Mouse (Mus musculus) megakaryocyte, adult 5-6 weeks (primary cell): ENCODE results near the gene Il6st. TPM values are rescaled to one million over a fixed set of nuclear protein-coding genes. Genes with fewer than 3 reads are reported as not detected.

Source experiments
- ATAC-seq: 2 replicates; pipeline ENCODE4 v1.8.0; 2016; ENCODE audit warnings: mild to moderate bottlenecking, inconsistent platforms; ENCODE audit not compliant: poor library complexity, severe bottlenecking
- total RNA-seq, 2 experiments: library from RNA; stranded (forward) in 1 of 2; stranded (reverse) in 1 of 2; fragments of 153-499, 151-499 nt in 1 of 2; fragments of 221-1000, 200-1000 nt in 1 of 2; gene quantifications; 2 replicates each; pipeline versions ENCODE4 v1.2.3 to v1.2.4; 2015 to 2017

Il6st gene
- total RNA-seq, 2 experiments from 2014 or later = 77.4 to 94.6 TPM

DNA sequence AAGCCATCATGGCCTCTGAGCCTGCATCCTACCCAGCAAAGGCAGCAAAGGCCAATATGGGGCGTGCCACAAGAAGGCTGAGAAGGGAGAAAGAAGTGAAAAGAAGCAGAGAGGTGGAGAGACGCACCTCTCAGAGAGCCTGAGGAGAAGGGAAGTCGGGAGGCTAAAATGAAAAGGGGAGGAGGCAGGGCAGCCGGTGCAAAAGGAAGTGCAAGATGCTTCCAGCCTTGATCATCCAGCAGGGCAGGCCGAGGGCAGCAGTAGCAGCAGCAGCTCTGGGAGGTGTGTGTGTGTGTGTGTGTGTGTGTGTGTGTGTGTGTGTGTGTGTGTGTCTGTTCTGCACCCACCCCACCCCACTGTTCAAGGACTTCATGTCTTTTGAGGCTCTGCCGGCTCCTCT lies 58.4 kb downstream of the Il6st start:
- no peak for ATAC-seq

DNA sequence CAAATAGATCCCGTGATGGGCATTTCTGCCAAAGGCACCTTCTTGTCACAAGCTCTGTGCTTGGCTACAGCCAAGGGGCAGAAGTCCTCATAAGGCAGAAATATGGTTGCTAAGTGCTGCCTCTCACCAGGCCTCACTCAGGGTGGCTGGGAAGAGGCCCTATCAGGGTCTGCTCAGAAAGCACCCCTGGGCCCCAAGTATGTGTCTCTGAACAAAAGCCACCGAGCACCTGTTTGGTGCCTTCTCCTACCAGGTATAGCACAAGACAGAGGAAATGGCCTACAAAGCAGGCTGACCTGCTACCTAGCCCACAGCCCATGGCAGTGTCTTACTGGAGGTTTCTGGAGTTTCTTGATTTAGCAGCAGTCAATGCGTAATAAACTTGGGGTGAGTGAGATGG lies 59.0 kb downstream of the Il6st start:
- no peak for ATAC-seq

- no peak for ATAC-seq
These were observed 59.6 kb downstream of the Il6st start for GRCm38 (mm10) chr13:112523346-112523970.

DNA sequence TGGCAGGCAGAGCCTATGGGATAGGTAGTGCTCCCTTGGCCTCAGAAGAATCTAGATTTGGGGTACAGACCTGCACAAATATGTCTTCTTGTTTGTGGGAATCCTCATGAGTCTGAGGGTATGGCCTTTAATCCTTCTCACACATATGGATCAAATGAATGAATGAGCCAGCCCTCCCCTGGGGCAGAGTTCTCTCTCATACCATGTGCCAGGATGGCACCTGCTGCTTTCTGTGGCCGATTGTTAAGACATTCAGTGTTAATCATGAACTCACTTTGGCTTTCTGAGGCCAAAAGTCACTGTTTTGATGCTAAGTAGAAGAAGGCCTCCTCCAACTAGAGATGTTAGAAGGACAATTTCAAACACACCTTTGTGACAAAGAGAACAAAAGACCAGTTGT lies 63.3 kb downstream of the Il6st start:
- no peak for ATAC-seq

DNA sequence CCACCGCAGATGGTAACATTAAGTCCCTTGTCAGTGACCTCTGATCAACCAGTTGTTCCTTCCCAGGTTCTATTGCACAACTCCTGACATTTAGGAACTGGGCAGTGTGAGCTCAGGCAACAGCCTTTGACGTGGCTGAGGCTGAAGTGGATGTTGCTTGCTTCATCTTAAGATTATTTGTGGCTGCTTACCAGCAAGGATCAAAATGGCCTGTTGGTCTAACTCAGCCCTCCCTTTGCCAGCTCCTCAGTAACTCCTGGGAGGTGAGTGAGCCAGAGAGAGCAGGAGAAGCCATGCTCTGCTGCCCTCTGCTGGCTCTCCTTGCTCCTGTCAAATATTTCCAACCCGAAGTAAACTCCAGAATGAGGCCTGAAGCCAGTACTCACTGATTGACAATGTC lies 66.0 kb downstream of the Il6st start:
- peak; percentile 84 for ATAC-seq

- ATAC-seq = no peak
These were observed 68.4 kb downstream of the Il6st start for GRCm38 (mm10) chr13:112532235-112532634.

DNA sequence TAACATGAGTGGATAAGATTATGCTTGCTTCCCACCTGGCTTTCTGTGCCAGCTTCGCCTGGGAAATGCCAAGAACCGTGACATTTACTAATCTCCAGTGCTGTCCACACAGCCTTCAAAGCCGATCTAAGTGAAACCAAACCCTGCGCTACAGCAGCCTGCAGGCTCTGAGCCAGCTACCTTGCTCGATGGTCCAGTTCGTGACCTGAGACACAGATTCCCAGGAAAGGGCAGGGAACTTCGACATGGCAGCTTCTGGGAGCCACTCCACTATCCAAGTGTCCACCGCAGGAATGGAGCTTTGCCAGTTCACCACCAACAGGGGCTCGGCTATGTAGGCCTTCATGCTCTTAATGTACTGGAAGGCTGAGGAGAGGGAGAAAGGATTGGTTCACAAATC lies 69.7 kb downstream of the Il6st start:
- ATAC-seq = no peak

GRCm38 (mm10) chr13:112536611-112537010 lies 72.7 kb downstream of the Il6st start:
- ATAC-seq = no peak

DNA sequence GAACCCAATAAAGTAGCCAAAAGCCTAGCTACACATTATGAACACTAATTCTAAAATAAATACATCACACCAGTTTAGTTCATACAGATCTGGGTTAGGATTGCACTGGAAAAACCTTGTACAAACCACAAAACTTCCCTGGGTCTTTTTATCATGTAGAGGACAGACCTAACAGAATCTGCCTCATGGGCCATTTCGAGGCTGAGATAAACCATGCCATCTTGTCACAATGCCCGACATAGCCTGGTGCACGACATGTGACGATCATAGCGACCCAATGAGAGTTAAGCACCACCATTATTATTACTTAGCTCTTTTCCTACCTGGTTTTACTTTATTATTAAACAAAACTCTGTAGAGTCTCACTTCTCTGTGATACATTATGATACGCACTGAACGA lies 73.2 kb downstream of the Il6st start:
- no peak for ATAC-seq

DNA sequence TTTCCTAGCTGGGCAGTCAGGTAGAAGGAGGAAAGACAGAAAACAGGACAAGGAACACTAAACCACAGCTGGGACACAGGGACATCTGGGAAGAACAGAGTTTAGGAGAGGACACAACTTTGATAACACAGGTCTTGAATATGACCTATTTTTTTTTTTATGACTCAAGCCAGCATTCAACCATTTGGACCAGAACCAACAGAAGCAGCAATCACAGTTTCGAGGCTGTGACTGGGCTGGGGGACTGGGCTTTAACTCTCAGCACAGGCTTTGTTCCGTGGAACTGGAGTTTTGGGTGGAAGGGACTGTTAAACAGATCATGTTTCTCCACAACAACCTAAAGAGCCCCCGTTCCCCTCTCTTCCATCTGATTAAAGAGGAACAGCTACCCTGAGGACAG lies 76.7 kb downstream of the Il6st start:
- ATAC-seq = no peak

DNA sequence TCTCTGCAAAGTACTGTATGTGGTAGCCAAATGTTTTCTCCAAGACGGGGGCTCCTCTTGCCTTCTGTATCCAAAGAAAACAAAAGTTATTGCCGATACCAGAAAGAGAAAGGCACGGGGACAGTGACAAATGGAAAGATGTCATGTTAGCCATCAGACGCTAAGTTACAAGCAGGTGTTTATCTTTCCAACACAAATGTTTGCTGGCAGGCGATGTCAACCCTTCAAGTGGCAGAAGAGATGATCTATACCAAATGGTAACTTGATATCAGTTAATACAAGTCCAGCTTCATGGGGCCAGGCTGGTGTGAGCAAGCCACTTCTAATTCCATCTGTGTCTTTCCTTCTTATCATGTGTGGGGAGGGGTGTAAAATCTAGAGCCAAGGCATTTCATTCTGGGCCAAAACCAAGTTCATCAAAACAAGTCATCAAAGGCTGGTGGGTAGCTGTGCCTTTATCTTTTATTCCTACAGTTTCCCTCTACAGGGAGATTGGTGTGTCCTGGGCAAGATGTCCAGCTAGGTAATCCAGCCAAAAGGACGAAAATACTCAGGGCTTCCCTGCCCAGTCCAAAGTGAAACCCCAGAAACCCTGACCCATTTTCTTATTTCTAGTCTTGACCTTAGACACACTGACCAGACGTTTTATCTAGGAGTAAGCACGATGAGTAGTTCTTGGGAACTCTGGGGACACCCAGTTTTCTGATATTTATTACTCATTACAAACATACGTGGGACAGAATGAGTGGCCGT lies 77.5 kb downstream of the Il6st start:
- ATAC-seq = no peak

DNA sequence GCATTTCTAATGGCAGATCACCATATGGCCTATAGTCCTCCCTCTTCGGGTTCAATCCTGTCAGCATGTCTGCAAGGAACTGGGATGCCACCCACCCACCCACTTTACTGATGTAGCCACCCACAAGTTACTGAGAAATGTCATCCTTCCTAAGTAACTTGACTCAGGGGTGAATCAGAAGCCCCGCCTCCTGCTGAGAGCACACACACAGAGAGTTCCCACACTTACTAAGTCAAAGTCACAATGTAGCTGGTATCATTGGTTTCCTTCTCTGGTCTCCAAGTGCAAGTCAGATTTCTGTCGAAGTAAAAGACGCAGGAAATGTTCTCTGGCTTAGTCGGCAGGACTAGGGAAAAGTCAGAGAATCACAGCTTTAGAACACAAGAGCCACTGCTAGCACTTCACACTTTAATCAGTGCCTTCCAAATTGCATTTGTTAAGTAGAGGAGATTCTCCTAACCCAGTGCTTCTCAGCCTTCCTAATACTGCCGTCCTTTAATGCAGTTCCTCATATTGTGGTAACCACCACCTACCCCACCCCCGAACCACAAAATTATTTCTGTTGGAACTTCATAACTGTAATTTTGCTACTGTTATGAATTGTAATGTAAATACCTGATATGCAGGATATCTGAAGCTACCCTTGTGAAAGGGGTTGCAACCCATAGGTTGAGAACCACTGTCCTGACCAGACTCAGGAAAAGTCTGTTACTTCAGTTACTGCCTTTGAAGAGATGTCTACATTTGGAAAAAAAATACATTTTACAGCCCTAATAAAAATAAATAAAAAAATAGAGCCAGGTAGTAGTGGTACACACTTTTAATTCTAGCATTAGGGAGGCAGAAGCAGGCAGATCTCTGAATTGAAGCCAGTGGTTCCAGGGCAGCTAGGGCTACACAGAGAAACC lies 88.0 kb downstream of the Il6st start:
- ATAC-seq = peak; percentile 83

DNA sequence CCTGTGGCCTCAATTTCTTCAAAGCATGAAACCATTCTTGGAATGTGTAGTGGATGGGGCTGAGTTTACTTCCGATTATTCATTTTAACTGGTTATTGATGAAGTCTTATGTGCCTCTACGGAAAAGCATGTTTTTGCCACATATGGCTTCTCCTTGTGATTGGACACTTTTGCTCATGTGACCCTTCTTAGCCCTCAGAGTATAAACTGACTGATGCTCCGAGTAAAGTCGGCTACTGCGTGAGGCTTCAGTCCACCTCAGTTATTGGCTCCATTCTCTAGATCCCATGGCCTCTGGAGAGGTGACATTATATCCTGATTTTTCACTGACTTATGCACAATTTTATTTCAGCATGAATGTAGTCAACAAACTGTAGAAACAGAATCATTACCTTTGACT lies 89.4 kb downstream of the Il6st start:
- no peak for ATAC-seq

DNA sequence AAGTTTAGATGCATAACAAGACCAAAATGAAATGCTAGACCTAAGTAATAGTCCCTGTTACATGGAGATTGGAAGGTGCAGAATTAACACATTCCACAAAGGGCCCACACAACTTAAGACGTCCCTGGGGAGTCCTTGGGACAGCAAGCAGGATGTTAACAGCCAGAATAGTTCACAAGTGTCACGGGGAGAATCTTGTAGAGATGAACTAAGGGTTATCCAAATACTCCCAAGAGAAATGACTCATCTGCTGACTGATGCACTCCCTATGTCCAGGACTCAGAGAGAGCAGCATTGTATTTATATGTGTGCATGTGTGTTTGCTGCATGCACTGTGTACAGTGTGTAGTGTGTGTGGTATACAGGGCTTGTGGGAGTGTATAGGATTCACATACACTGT lies 92.6 kb downstream of the Il6st start:
- ATAC-seq = no peak

Other genes starting within 250 kb of the Il6st start
- 0.16 and 0.36 TPM in 2 replicates for gene Ankrd55, start 175.6 kb upstream of the Il6st start, total RNA-seq (2015)
- not detected in 2 replicates for gene Ankrd55, start 175.6 kb upstream of the Il6st start, total RNA-seq (2017)
- 2.7 and 3.0 TPM in 2 replicates for gene Il31ra, start 130.3 kb downstream of the Il6st start, total RNA-seq (2015)
- 4.0 and 4.3 TPM in 2 replicates for gene Il31ra, start 130.3 kb downstream of the Il6st start, total RNA-seq (2017)
- gene Ddx4, start 188.4 kb downstream of the Il6st start, total RNA-seq (2015) = 0.39 TPM in 1 of 2 replicates, not detected in the other
- 0.29 TPM in 1 of 2 replicates, not detected in the other for gene Ddx4, start 188.4 kb downstream of the Il6st start, total RNA-seq (2017)
- 26.5 and 29.0 TPM in 2 replicates for gene Slc38a9, start 196.7 kb downstream of the Il6st start, total RNA-seq (2015)
- 18.0 and 24.0 TPM in 2 replicates for gene Slc38a9, start 196.7 kb downstream of the Il6st start, total RNA-seq (2017)